Mouse (Mus musculus) R1 (cell line): Measurements from ENCODE around the gene Abca4.

ENCODE experiments used
- DNase-seq: peaks from one replicate; pipeline ENCODE4 v3.0.0-alpha.2; 2018; ENCODE audit warnings: low read depth, low spot score

Gene Abca4

DNA sequence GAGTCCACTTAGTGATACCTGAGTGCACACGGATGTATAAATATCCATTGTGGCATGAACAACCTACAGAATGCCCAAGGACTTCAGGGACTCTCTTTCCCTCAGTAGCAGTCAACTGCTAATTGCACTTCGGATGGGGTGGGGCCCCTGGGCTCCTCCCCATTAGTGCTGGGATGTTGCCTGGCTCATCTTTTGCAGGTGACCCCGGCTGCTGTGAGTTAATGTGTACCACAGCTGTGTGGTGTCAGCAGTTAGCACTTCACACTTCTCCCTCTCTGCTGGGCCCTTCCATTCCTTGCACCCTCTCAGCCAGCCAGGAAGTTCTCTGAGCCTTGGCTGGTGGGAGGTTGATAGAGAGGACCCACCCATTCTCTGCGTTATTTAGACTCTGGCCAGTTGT is 65.2 kb downstream of the Abca4 start:
- no peak for DNase-seq

DNA sequence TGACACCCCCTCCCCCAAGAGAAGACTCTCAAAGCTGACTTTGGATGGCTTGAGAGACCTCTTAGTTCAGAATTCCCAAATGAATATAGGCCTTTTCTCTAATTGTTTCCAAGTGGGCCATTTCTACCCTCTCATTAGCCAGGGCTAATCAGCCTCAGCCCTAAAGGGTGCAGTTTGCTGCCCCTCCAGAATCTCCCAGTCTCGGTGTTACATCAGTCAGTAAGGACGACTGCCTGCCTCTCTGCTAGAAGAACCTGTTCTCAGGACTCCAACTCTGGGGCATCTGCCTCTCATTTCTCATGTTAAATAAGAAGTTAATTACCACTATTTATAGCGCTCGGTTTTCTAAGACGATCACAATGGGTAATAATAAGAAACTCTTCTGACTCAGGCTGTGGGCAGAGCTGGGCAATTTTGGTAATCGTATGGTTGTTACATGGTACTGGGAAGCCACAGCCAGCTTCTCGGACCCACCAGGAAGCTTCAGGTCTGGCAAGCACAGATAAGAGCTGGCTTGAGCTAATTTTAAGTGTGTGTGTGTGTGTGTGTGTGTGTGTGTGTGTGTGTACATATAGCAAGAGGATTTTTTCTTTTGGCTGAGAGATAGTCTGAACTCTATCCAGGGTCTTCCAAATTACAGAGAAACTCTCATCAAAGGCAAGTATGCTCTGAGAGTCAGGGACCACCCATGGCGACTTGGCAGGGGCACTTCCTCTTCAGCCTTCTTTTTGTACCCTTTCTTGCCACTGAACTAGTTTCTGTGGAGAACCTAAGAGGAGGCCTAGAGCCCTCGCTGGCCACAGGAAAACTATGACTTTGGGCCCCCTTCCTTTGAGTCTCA is 67.1 kb downstream of the Abca4 start:
- peak; percentile 34 for DNase-seq

- DNase-seq = no peak
Measured at GRCm38 (mm10) chr3:122118651-122119214, 74.5 kb downstream of the Abca4 start.

DNA sequence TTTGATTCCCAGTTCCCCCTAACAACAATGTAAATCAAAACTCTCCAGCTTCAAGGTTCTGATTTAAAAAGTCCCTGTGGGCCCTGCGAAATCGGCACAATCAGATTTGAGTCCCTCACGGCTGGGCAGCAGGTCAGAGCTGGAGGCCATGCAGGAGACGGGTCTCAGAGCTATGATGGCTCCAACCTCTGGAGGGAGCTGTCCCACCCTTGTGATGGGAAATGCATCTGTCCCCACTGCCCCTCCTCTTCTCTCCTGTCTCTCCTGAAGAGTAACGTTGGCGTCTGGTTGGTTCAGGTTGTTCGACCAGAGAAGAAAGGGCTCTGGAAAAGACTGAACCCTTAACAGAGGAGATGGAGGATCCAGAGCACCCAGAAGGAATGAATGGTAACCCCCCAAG is 75.5 kb downstream of the Abca4 start:
- peak; percentile 75 for DNase-seq

- DNase-seq = peak; percentile 66
Measured at GRCm38 (mm10) chr3:122120217-122120616, 76.0 kb downstream of the Abca4 start.

GRCm38 (mm10) chr3:122122127-122122663 is 78.0 kb downstream of the Abca4 start:
- peak; percentile 99 for DNase-seq

- no peak for DNase-seq
Measured at GRCm38 (mm10) chr3:122122838-122123237, 78.6 kb downstream of the Abca4 start.

- no peak for DNase-seq
Measured at GRCm38 (mm10) chr3:122128999-122129493, 84.8 kb downstream of the Abca4 start.

DNA sequence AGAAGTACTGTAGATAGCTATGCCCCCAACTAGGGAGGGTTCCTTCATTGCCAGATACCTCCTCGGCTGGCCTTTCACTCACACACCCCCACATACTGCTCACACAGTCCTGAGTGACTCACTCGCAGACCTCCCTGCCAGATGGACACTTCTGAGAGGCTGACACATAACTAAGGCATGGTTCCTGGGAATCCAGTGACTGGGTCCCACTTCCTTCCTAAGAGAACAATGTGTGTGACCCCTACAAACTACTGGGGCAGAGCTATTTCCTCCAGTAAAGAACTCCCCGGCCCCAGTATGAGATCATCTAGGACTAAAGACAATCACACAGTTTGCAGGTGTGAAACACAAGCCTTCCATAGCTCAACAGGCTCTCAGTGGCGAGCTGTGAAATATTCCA is 86.5 kb downstream of the Abca4 start:
- no peak for DNase-seq

GRCm38 (mm10) chr3:122131633-122132032 is 87.4 kb downstream of the Abca4 start:
- no peak for DNase-seq

DNA sequence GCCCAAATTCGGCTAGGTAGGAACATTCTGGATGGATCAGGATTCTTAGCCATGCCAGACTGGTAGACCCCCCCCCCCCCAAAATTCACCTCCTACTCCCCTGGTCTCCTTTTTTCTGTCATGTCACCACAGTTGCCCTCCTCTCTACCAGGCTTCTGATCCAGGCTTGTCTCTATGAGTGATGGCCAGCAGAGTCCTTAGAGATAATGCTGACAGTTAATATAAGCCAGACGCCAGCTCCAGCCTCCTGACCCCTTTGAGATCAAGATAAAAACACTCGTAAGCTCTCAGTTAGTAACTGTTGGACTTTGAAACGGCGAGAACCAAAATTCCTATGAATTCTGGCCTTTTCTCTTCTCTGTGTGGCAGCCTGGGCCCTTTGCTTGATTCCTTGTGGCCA is 89.0 kb downstream of the Abca4 start:
- DNase-seq = no peak

DNA sequence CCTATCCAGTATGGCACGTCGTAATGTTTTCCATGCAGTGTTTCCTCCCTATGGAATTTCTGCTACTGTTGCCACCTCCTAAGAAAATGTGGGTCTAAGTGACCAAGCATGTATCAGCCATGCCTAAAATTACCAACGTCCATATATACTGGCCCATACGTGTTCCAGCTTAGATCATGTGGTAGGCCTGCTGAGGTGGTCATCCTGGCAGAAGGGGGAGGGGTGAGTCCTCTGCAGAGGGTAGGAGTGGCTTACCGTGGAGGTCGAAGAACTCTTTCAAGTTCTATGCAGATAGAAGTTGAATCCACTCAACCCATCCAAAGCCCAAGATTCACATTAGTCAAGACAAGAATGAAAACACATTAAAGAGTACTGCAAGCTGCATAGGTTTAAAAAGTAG is 89.6 kb downstream of the Abca4 start:
- DNase-seq = no peak

DNA sequence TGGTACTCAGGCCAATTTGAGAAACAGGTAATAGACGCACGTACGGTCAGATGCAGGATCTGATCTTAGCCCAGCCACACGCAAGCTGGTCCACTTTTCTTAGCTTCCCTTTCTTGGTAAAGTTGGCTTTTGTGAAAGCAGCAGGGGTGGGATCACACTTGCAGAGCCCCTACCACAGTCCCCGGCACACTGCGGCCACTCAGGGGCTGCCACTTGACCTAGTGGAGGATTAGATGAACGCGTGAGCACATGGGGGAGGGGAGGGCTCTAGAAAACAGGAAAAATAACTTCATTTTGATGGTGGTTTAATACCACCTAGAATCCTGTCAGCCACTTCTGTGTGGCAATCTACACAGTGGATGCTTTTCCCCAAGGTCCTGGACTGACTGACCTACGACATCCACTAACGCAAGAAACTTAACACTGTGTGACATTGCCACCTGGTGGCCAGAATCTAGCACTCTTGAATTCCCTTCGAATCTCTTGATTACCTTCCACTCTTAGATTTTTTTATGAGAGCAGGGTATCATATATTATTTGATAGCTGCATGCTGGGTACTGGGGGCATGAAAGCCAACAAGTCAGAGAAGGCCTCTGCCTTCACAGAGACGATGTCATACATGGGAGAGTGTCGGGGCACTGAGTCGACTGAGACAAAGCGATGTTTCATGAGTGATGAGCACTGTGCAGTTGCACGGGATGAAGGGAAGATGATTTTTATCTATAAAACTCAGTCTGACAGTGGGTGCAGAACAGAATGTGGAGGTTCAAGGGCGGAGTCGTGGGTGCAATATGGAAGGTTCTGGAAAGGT is 96.6 kb downstream of the Abca4 start:
- peak; percentile 73 for DNase-seq

GRCm38 (mm10) chr3:122142256-122142922 is 98.1 kb downstream of the Abca4 start:
- DNase-seq = no peak

DNA sequence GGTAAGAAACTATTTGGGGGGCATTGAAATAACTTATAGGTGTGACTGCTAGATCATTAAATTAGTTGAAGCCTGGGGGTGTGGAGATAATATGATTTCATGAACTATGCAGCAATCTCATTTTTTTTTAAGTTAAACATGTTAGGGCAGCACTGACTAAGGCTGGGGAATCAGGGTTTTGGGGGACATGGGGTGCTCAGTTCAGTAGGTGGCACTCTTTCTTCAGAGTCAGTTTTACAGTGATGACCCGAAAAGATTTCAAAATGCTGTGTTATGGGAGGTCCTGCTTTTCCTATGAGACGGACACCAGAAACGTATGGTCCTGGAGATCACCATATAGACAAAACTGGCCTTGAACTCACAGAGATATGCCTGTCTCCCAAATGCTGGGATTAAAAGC is 99.2 kb downstream of the Abca4 start:
- no peak for DNase-seq

GRCm38 (mm10) chr3:122145430-122145829 is 101.2 kb downstream of the Abca4 start:
- DNase-seq = peak; percentile 93

DNA sequence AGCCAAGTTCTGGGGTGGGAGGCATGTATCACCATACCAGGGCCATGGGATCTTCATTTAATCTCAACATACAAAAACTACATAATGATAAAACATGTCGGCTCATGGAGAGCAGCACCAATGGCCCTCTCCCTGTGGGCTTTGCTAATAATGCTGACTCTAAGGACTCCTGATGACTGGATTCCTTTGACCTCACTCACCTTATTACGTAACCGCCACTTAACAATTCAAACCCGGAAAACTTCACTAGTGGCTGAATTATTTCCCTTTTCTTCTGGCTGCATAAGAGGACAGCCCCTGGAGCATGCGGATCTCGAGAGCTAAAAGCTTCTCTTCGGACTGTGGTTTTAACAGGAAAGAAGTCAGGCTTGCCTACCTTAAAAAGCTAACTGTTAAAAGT is 106.6 kb downstream of the Abca4 start:
- no peak for DNase-seq

DNA sequence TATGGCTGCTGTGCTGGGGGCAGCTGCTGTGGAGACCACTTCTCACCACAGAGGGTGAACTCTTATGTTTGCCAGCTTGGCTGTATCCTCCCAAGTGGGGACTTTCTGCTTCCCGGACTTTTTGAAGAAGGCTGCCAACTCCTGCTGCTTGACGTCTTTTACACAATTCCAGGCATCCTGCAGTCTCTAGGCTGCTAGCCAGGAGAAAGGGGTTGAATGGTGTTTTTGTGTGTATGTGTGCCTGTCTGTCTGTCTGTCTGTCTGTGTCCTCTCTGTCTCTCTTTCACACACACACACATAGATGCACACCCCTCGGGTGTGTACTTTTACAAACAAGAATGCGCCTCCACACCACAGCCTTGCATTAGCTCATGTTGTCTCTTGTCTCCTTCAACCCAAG is 108.2 kb downstream of the Abca4 start:
- no peak for DNase-seq

- no peak for DNase-seq
Measured at GRCm38 (mm10) chr3:122154080-122154479, 109.8 kb downstream of the Abca4 start.

DNA sequence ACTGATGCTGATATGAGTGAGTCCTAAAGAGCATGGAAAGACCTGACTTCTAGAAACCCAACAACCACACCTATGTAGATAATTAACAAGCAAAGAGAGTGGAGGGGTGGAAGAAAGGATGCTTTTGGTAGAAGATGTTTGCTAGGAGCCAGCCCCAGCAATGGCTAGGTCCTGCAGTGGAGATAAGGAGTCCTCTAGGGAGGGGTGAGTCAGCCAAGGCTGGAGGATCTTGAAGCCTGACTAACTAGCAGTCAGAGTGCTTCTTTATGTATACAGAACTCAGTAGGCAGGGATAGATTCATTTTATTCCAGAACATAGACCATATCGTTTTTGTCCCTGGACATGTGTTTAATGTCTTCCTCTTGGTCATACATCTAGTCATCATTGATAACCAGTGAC is 115.2 kb downstream of the Abca4 start:
- DNase-seq = no peak

- DNase-seq = peak; percentile 75
Measured at GRCm38 (mm10) chr3:122169616-122170178, 125.5 kb downstream of the Abca4 start.
